16 mouse cellular contexts compared by ENCODE assay signal in the genomic region with DNA sequence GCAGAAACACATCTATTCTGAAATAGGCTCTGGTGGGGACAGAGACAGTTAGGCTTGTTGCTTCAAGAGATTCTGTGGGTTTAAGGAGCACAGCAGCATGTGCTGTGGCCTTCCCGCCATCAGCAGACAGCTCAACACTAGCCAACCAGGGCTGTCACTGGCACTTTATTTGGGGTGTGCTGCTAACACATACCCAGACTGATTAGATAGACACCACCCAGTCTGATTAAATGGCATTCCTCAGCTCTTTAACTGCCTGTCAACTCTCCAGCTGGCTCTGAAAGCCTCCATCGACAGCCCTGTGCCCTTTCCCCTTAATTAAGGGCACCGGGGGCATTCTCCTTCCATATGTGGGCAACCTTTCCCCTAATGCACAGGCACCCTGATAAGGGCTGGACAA.
A peak's percentile ranks its signal among the peaks of the same experiment; 100 is the strongest.
DNase-seq lines count a peak whose midpoint lies in the region; ATAC-seq and TF ChIP-seq lines count a peak whose summit lies in the region.
"Had no signal": no experiment of that assay in that cellular context is flagged by ENCODE, and none has a peak within 500 bp of the region (broad histone marks: within the 10 kb centered on the region; RNA-seq: fewer than 3 reads in every experiment).

No protein-coding gene starts in this region.

- ATAC-seq in hindbrain, postnatal 0 days = no peak
- no peak for ATAC-seq in hindbrain, embryonic 14.5 days (ENCODE audit: low FRiP score)
- ATAC-seq in heart, embryonic 13.5 days (ENCODE audit: extremely low read depth, insufficient number of reproducible peaks, low FRiP score, low TSS enrichment) = peak; percentile 44; the same call in 1 of the 2 replicates
- ATAC-seq: forebrain, postnatal 0 days; liver, embryonic 12.5 days had no signal

- H3K4me3 ChIP-seq in hindbrain, postnatal 0 days (ENCODE audit: low read length) = no peak overlapping the region
- no peak overlapping the region for H3K4me3 ChIP-seq in hindbrain, embryonic 14.5 days (replicated peaks; ENCODE audit: low read length)
- no peak overlapping the region for H3K4me3 ChIP-seq in heart, embryonic 13.5 days
- no peak overlapping the region for H3K4me3 ChIP-seq in embryonic facial prominence, embryonic 10.5 days
- H3K4me3 ChIP-seq: embryonic facial prominence, embryonic 12.5 days; hindbrain, embryonic 10.5 days; limb, embryonic 13.5 days; liver, embryonic 12.5 days; midbrain, embryonic 10.5 days had no signal

- DNase-seq in hindbrain, postnatal 0 days (ENCODE audit: low spot score) = no peak
- no peak for DNase-seq in hindbrain, embryonic 14.5 days (ENCODE audit: low spot score)
- DNase-seq in heart, adult 9 months (ENCODE audit: low spot score in 2 of 2) = peak; percentile 47 to 52
- DNase-seq in heart, postnatal 4 days = peak; percentile 62
- DNase-seq in embryonic facial prominence, embryonic 10.5 days (ENCODE audit: low spot score) = no peak
- no peak for DNase-seq in cerebellum, adult 9-11 months
- DNase-seq: cerebellum, adult 11 months; forebrain, postnatal 0 days; gastrocnemius, postnatal 36 days; thymus, adult 18-20 months had no signal

- H3K9me3 ChIP-seq in hindbrain, postnatal 0 days (ENCODE audit: low read length) = no peaks in the 10 kb centered on the region
- H3K9me3 ChIP-seq in hindbrain, embryonic 14.5 days (ENCODE audit: control insufficient read depth, low read length) = no peaks in the 10 kb centered on the region
- H3K9me3 ChIP-seq in heart, embryonic 13.5 days = no peaks in the 10 kb centered on the region
- no peaks in the 10 kb centered on the region for H3K9me3 ChIP-seq in embryonic facial prominence, embryonic 10.5 days
- H3K9me3 ChIP-seq: embryonic facial prominence, embryonic 12.5 days; hindbrain, embryonic 10.5 days; limb, embryonic 13.5 days; liver, embryonic 12.5 days; midbrain, embryonic 10.5 days had no signal

- no peaks in the 10 kb centered on the region for H3K36me3 ChIP-seq in hindbrain, postnatal 0 days (ENCODE audit: insufficient read depth, low read length)
- no peaks in the 10 kb centered on the region for H3K36me3 ChIP-seq in hindbrain, embryonic 14.5 days (replicated peaks; ENCODE audit: control insufficient read depth, insufficient read depth)
- H3K36me3 ChIP-seq in heart, embryonic 13.5 days = no peaks in the 10 kb centered on the region
- no peaks in the 10 kb centered on the region for H3K36me3 ChIP-seq in embryonic facial prominence, embryonic 10.5 days (replicated peaks)
- H3K36me3 ChIP-seq: embryonic facial prominence, embryonic 12.5 days; hindbrain, embryonic 10.5 days; limb, embryonic 13.5 days; liver, embryonic 12.5 days; midbrain, embryonic 10.5 days had no signal

- WGBS in hindbrain, postnatal 0 days = 74% methylated on average over 3 of the region's 3 CpGs
- 78% methylated on average over 3 of the region's 3 CpGs for WGBS in hindbrain, embryonic 14.5 days
- WGBS in heart, embryonic 13.5 days = 14% methylated on average over 3 of the region's 3 CpGs
- 75% methylated on average over 3 of the region's 3 CpGs for WGBS in embryonic facial prominence, embryonic 10.5 days

- H3K9ac ChIP-seq in hindbrain, postnatal 0 days (replicated peaks; ENCODE audit: low read length) = no peak overlapping the region
- no peak overlapping the region for H3K9ac ChIP-seq in hindbrain, embryonic 14.5 days
- peak overlapping the region; percentile 24; the same call in 1 of the 2 replicates for H3K9ac ChIP-seq in heart, embryonic 13.5 days
- H3K9ac ChIP-seq: embryonic facial prominence, embryonic 12.5 days; forebrain, postnatal 0 days; limb, embryonic 13.5 days; liver, embryonic 12.5 days had no signal

- H3K27me3 ChIP-seq in hindbrain, postnatal 0 days (ENCODE audit: insufficient read depth, low read length) = no peaks in the 10 kb centered on the region
- H3K27me3 ChIP-seq in hindbrain, embryonic 14.5 days (ENCODE audit: control insufficient read depth, insufficient read depth, low read length) = no peaks in the 10 kb centered on the region
- no peaks in the 10 kb centered on the region; the same call in 1 of the 2 replicates for H3K27me3 ChIP-seq in heart, embryonic 13.5 days (replicated peaks)
- H3K27me3 ChIP-seq in embryonic facial prominence, embryonic 10.5 days (replicated peaks; ENCODE audit: low read depth, poor library complexity, severe bottlenecking) = no peaks in the 10 kb centered on the region
- H3K27me3 ChIP-seq: embryonic facial prominence, embryonic 12.5 days; limb, embryonic 13.5 days had no signal

- H3K4me2 ChIP-seq in hindbrain, postnatal 0 days (ENCODE audit: low read depth, low read length) = no peak overlapping the region
- no peak overlapping the region for H3K4me2 ChIP-seq in hindbrain, embryonic 14.5 days (replicated peaks)
- H3K4me2 ChIP-seq in heart, embryonic 13.5 days = no peak overlapping the region
- H3K4me2 ChIP-seq: embryonic facial prominence, embryonic 12.5 days; limb, embryonic 13.5 days; liver, embryonic 12.5 days had no signal

- peaks cover 28% of the 10 kb centered on the region for H3K4me1 ChIP-seq in hindbrain, postnatal 0 days (ENCODE audit: insufficient read depth, low read length)
- peaks cover 22% of the 10 kb centered on the region for H3K4me1 ChIP-seq in hindbrain, embryonic 14.5 days (replicated peaks; ENCODE audit: control insufficient read depth, insufficient read depth, low read length)
- peaks cover 99% of the 10 kb centered on the region for H3K4me1 ChIP-seq in heart, embryonic 13.5 days
- peaks cover 64% of the 10 kb centered on the region for H3K4me1 ChIP-seq in embryonic facial prominence, embryonic 10.5 days

- TF ChIP-seq CTCF in hindbrain, postnatal 0 days (IDR thresholded peaks at IDR 0.05; ENCODE audit: low read depth) = no peak

- peak overlapping the region; percentile 34; the same call in 1 of the 2 replicates for H3K27ac ChIP-seq in hindbrain, postnatal 0 days
- no peak overlapping the region for H3K27ac ChIP-seq in hindbrain, embryonic 14.5 days
- H3K27ac ChIP-seq in heart, embryonic 13.5 days (replicated peaks) = peak overlapping the region; percentile 95
- H3K27ac ChIP-seq in embryonic facial prominence, embryonic 10.5 days (replicated peaks) = no peak overlapping the region
- H3K27ac ChIP-seq: embryonic facial prominence, embryonic 12.5 days; hindbrain, embryonic 10.5 days; limb, embryonic 13.5 days; liver, embryonic 12.5 days; midbrain, embryonic 10.5 days had no signal

Comparison
In these comparisons a context has a peak if more than half of its experiments do, and no peak if none do; other contexts are left out.
1. H3K27ac ChIP-seq: peak in hindbrain, postnatal 0 days (single experiment) and heart, embryonic 13.5 days (single experiment); none in hindbrain, embryonic 14.5 days (single experiment) and embryonic facial prominence, embryonic 10.5 days (single experiment).
2. DNase-seq: peak in heart, adult 9 months (2 of 2) and heart, postnatal 4 days (single experiment); none in hindbrain, postnatal 0 days (single experiment), hindbrain, embryonic 14.5 days (single experiment), embryonic facial prominence, embryonic 10.5 days (single experiment) and cerebellum, adult 9-11 months (single experiment).